Mouse (Mus musculus): ENCODE measurements around the gene Brd9. TPM values are rescaled to one million over a fixed set of nuclear protein-coding genes. Genes with fewer than 3 reads are reported as not detected.

The Brd9 gene
- total and polyA plus RNA-seq, 3 experiments = 20.3 to 25.7 (median 21.3) TPM

GRCm38 (mm10) chr13:74008948-74009718 lies 71.5 kb downstream of the Brd9 start, which contains the start of gene Tppp:
Gene Tppp (plus strand): TSS chr13:74009407.
- TF ChIP-seq CTCF (IDR thresholded peaks at IDR 0.05) (no peak), EP300 (IDR thresholded peaks at IDR 0.05; ENCODE audit: insufficient read depth, low read depth, low read length) (peak; percentile 61; the same call in 1 of the 2 replicates), POLR2A (IDR thresholded peaks at IDR 0.05; ENCODE audit: insufficient read depth, low read depth, low read length) (peak; percentile 93)
- Histone ChIP-seq H3K27ac (peak within 1 kb of the TSS; percentile 93), H3K36me3 (ENCODE audit: control insufficient read depth, insufficient read depth, low read length) (no peaks in the 10 kb centered on the region; the same call in 1 of the 2 replicates), H3K4me3 (peak within 1 kb of the TSS; percentile 59), H3K79me2 (replicated peaks; ENCODE audit: control insufficient read depth, insufficient read depth, low read length) (peaks cover 6% of the 10 kb centered on the region), H3K4me1 (ENCODE audit: control insufficient read depth, insufficient read depth, low read length) (peaks cover 8% of the 10 kb centered on the region), H3K27me3 (ENCODE audit: control insufficient read depth, insufficient read depth, low read length) (no peaks in the 10 kb centered on the region), H3K9ac (ENCODE audit: low read depth, low read length) (peak within 1 kb of the TSS; percentile 77)
- DNase-seq = peak; percentile 97 to 98
- intact Hi-C loops (cut with DNase I) = loop anchor here (1.0 to 2.0 kb wide), 3 partner anchors 18 to 53 kb away; partner anchors contain the start of gene Cep72
- WGBS = under 1% methylated on average over 56 of the region's 56 CpGs

GRCm38 (mm10) chr13:74009791-74010614 lies 72.4 kb downstream of the Brd9 start:
- no peaks in the 10 kb centered on the region; the same call in 1 of the 2 replicates for H3K36me3 ChIP-seq (ENCODE audit: control insufficient read depth, insufficient read depth, low read length)
- TF ChIP-seq EP300 (IDR thresholded peaks at IDR 0.05; ENCODE audit: insufficient read depth, low read depth, low read length) (0 out of 2 replicates have a peak, but pooled peaks have one; percentile 26), CTCF (IDR thresholded peaks at IDR 0.05) (no peak), POLR2A (IDR thresholded peaks at IDR 0.05; ENCODE audit: insufficient read depth, low read depth, low read length) (no peak; the same call in 1 of the 2 replicates)
- H3K27me3 ChIP-seq (ENCODE audit: control insufficient read depth, insufficient read depth, low read length) = no peaks in the 10 kb centered on the region
- intact Hi-C loops (cut with DNase I) = loop anchor here (1.0 to 2.0 kb wide), 4 partner anchors 17 to 52 kb away; partner anchors contain the start of gene Cep72
- DNase-seq = peak; percentile 82 to 84
- H3K27ac ChIP-seq = peak overlapping the region; percentile 93
- H3K79me2 ChIP-seq (replicated peaks; ENCODE audit: control insufficient read depth, insufficient read depth, low read length) = peaks cover 6% of the 10 kb centered on the region
- WGBS = 1% methylated on average over 55 of the region's 55 CpGs
- H3K9ac ChIP-seq (ENCODE audit: low read depth, low read length) = peak overlapping the region; percentile 71
- H3K4me3 ChIP-seq = peak overlapping the region; percentile 59
- H3K4me1 ChIP-seq (ENCODE audit: control insufficient read depth, insufficient read depth, low read length) = peaks cover 11% of the 10 kb centered on the region

Small RNA genes lying within 50 kb of the gene (microRNA-seq; reads per million reads assigned to microRNA genes)
- 0 reads per million in 2 experiments for gene Gm25197

Other genes starting within 250 kb of the Brd9 start
- gene Slc6a19, start 232.9 kb upstream of the Brd9 start, total RNA-seq (2021) = not detected
- 0.08 TPM in 1 of 2 replicates, not detected in the other for gene Slc6a19, start 232.9 kb upstream of the Brd9 start, polyA plus RNA-seq (2012; rRNA removed)
- 100 to 1,000 TPM; 177 to 190 TPM for gene Slc12a7, start 204.7 kb upstream of the Brd9 start, total RNA-seq (2021)
- gene Slc12a7, start 204.7 kb upstream of the Brd9 start, polyA plus RNA-seq (2012; rRNA removed) = 154 and 215 TPM in 2 replicates
- gene Nkd2, start 90.2 kb upstream of the Brd9 start, total RNA-seq (2021) = 1 to 10 TPM; 1.2 to 2.3 TPM
- gene Nkd2, start 90.2 kb upstream of the Brd9 start, polyA plus RNA-seq (2012; rRNA removed) = 1.9 and 2.3 TPM in 2 replicates
- gene Trip13, start within 50 bp of the Brd9 start, total RNA-seq (2021) = under 1 TPM; 0.14 to 0.21 TPM
- gene Trip13, start within 50 bp of the Brd9 start, polyA plus RNA-seq (2012; rRNA removed) = 0.20 and 0.27 TPM in 2 replicates
- not detected for gene Zdhhc11, start 26.0 kb downstream of the Brd9 start, total RNA-seq (2021)
- gene Zdhhc11, start 26.0 kb downstream of the Brd9 start, polyA plus RNA-seq (2012; rRNA removed) = not detected in 2 replicates
- gene Tppp, start 71.6 kb downstream of the Brd9 start, total RNA-seq (2021) = 10 to 100 TPM; 14.3 to 15.6 TPM
- gene Tppp, start 71.6 kb downstream of the Brd9 start, polyA plus RNA-seq (2012; rRNA removed) = 13.3 and 24.5 TPM in 2 replicates
- gene Cep72, start 124.5 kb downstream of the Brd9 start, total RNA-seq (2021) = under 1 TPM; 0.34 TPM
- 0.68 and 1.2 TPM in 2 replicates for gene Cep72, start 124.5 kb downstream of the Brd9 start, polyA plus RNA-seq (2012; rRNA removed)
- gene Slc9a3, start 183.6 kb downstream of the Brd9 start, total RNA-seq (2021) = under 1 TPM; 0.21 to 0.48 TPM
- 0.47 and 0.51 TPM in 2 replicates for gene Slc9a3, start 183.6 kb downstream of the Brd9 start, polyA plus RNA-seq (2012; rRNA removed)

Measured in heart, adult 2 months (tissue).